Mouse (Mus musculus) B cell, adult 2 months (primary cell): ENCODE measurements around the gene Zdhhc1.

Experiments used
- DNase-seq, 2 experiments: peaks; one replicate each; pipeline ENCODE4 v3.0.0; 2022

Zdhhc1 gene

GRCm38 (mm10) chr8:105517346-105517745, 20.6 kb upstream of the Zdhhc1 start:
- peak in 1 of 2 experiments; percentile 12 for DNase-seq

GRCm38 (mm10) chr8:105516018-105516645, 19.4 kb upstream of the Zdhhc1 start:
- DNase-seq = peak; percentile 81 to 83

GRCm38 (mm10) chr8:105514656-105515055, 18.0 kb upstream of the Zdhhc1 start:
- DNase-seq = no peak

GRCm38 (mm10) chr8:105514194-105514593, 17.5 kb upstream of the Zdhhc1 start:
- DNase-seq = no peak

- no peak for DNase-seq
These were observed 13.5 kb upstream of the Zdhhc1 start for GRCm38 (mm10) chr8:105509997-105510735.

- no peak for DNase-seq
These were observed 12.1 kb upstream of the Zdhhc1 start for GRCm38 (mm10) chr8:105508758-105509157.

GRCm38 (mm10) chr8:105506977-105507376, 10.3 kb upstream of the Zdhhc1 start:
- DNase-seq = no peak

DNA sequence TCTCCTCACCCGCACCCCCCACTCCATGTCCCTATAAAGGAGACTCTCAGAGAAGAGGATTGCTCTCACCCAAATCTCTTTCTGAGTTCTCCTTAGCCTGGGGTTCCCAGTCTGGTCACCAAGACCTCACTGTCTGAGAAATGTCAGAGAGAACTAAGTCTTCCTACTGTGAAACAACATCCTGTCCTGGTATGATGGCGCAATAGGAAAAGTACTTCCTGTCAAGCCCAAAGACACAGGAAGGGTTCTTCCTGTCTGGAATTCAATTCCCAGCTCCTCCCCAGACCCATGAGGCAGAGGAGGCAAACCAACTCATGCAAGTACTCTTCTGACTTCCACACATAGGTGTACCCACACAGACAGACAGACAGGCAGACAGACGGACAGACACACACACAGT, 7.9 kb upstream of the Zdhhc1 start:
- no peak for DNase-seq

DNA sequence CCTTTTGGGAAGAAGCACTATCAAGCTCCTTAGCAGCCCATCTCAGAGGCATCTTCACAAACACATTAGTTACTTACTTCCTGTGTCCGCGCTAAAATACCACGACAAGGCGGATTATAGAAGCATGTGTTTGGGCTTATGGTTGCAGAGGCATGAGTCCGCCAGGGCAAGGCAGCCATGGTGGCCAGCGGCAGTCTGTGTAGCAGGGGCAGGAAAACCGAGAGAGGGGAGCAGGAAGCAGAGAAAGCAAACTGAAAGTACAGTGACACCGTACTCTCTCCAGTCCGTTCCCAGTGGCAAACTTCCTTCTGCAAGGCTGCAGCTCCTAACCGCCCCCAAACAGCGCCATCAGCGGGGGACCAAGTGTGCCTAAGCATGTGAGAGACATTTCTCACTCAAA, 3.1 kb upstream of the Zdhhc1 start:
- no peak for DNase-seq

DNA sequence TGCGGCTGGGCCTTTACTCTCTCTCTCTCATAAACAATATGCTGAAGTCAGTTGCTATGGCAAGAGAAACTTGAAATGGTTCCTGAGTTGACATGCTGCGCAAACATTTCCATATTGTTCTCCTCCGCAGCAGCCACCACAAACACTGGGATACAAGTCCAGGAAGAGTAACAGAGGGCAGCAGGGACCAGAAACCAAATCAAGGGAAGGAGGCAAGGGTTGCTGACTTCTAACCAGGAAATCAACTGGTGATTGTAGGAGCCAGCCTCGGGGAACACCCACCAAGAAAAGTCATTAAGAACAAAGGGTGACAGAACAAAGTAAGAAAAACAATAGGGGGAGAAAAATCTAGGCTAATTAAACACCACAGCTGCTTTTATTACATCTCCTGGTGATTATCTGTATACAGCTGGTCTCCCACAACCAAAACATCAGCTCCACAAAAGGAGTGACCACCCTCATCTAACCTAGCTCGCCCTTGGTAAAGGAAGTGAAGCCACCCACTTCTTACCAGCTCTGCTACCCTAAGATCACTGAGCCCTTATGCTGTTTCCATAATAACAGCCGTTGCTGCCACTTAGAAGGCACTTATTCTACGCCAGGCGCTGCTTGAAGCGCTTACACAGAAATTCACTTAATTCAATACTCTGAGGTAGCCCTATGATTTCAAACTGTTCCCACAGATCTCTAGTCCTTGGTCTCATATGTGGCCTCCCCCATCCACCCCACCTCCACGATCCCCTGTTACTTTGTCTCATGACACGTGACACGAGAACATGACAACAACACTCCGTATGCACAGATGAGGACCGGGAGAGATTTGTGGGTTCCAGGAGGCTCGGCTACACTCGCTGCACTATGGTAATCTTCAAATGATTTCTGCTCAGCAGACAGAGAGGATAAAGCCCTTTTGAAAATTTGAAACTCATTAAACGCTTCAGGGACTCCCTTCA, 1.1 kb downstream of the Zdhhc1 start:
- no peak for DNase-seq

DNA sequence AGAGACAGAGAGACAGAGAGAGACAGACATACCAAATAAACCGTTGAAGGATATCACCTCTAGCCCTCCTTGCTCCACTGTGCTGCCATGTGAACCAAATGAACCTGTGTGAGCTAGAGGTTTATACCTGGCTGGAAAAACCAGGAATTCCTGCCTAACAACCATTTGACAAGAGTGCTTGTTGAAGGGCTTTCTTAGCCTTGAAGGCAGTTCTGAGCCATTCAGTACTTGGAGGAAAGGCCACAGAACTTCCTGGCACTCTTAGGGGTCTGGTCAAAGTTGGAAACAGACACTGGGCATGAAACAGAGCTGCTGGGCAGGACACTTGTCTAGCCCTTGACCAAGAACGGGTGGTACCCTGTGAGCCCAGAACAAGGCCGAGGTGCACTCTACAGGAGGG, 2.1 kb downstream of the Zdhhc1 start:
- no peak for DNase-seq

DNA sequence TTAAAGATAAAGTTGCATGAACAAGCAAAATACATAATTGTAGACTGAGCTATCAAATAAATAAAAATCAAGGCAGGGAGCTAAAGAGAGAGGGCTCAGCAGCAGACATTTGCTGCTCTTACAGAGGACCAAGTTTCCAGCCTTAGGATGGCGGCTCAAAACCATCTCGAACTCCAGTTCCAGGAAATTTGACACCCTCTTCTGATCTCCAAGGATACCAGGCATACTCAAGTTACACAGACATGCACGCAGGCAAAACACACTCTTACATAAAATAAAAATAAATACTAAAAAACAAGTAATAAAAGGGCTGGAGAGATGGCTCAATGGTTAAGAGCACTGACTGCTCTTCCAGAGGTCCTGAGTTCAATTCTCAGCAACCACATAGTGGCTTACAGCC, 3.2 kb downstream of the Zdhhc1 start:
- no peak for DNase-seq

- no peak for DNase-seq
These were observed 7.4 kb downstream of the Zdhhc1 start for GRCm38 (mm10) chr8:105489281-105489680.

GRCm38 (mm10) chr8:105488082-105488481, 8.6 kb downstream of the Zdhhc1 start:
- no peak for DNase-seq

DNA sequence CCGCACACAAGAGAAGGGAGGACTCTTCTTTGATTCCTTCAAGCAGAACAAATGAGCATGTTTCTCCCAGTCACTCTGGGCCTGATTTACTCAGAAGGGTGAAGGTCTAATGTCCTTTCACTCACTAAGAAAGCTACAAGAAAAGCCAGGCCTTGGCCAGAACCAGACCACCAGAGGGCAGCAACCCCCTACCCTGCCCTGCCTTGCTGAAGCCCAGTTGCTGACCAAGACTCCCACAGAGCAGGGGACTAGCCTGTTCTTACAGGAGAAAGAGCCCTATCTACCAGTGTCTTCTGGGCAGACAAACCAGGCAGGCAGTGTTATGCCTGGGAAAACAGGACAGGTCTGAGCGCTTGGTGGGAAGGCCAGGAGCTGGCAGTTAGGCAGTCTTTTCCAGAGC, 12.3 kb downstream of the Zdhhc1 start:
- DNase-seq = peak; percentile 40

DNA sequence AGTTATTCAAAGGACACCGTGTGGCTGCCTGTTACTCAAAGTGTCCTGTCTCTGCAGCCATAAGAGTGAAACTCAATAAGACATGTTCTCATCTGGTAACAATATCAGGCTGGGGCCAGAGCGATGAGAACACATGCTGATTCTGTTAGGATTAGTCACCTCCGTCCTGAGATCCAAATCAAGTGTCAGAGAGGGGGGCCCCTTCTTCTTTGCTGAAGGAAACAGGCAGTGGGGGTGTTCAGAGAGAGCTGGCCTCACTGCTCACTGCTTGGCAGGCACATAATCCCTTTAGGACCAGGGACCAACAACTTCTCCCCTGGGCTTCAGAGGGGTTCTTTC, 12.7 kb downstream of the Zdhhc1 start:
- no peak for DNase-seq

DNA sequence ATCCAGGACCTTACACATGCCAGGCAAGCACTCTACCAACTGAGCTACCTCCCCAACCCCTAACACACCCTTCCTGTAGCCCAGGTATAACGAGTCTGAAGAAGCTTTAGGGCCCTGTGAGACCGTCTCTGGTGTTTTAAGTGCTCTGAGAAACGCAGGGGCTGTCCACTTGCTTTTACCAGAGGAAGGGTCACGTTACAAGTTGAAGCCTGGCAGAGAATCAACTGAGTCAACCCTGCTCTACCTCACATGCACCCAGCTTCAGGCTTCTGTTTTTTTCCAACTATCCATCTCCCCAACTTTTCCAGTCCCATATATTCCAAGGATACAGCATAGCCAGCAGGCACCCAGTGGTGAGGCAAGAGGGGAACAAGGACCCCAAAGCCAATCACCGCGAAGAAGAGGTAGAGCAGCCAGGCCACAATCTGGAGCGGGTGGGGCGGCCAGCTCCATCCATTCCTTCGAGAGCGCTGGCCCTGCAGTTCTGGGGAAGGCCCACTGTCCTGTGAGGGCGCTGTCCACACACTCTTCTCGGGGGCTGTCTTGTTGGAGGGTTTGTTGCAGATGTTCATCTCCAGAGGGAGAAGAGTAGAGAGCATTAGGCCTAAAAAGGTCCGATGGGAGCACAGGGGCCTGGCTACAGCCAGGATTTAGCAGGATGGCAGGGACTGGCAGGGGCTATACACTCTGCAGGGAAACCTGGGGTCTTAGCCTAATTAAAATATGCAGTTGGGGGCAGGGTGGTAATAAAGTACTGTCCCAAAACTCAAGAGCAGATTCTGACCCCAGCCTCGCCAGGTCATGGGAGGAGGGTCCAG, 13.3 kb downstream of the Zdhhc1 start:
- no peak for DNase-seq

GRCm38 (mm10) chr8:105482123-105482522, 14.6 kb downstream of the Zdhhc1 start:
- DNase-seq = no peak

- DNase-seq = peak; percentile 61 to 63
These were observed 15.2 kb downstream of the Zdhhc1 start for GRCm38 (mm10) chr8:105481453-105481852.

DNA sequence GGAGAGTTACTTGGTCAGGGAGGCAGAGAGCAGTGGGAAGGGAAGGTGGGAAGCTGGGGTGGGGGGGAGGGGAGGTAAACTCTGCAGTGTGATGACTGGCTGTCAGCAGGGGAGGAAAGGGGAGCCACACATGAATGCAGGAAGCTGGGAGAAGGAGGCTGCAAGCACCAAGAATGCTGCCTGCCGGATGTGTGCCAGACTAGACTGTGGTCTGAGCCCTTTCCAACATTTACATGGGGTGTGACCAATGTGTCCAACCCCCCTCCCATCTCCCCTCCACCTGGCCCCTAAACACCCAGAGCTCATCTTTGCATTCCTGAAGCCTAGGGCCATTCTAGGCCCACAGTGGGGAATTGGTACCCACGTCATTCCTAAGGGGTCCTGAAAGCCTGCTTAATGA, 15.7 kb downstream of the Zdhhc1 start:
- no peak for DNase-seq

- no peak for DNase-seq
These were observed 18.9 kb downstream of the Zdhhc1 start for GRCm38 (mm10) chr8:105477792-105478191.

- DNase-seq = peak; percentile 34 to 42
These were observed 19.9 kb downstream of the Zdhhc1 start for GRCm38 (mm10) chr8:105476628-105477413.
